Mouse (Mus musculus): Measurements from ENCODE around the gene 9330161L09Rik. TPM values are rescaled to one million over a fixed set of nuclear protein-coding genes. Genes with fewer than 3 reads are reported as not detected.

9330161L09Rik gene
- total and polyA plus RNA-seq, 3 experiments, result 0.05 to 8.1 (median 2.1) TPM

- peaks cover 39% of the 10 kb centered on the region for H3K4me1 ChIP-seq (ENCODE audit: insufficient read depth, low read depth, low read length)
- peaks cover 2% of the 10 kb centered on the region for H3K9me3 ChIP-seq (replicated peaks)
- DNase-seq (ENCODE audit: low spot score) (peak; percentile 29), ATAC-seq (ENCODE audit: extremely low read depth, insufficient number of reproducible peaks, low FRiP score, poor library complexity, severe bottlenecking) (no peak)
- H3K36me3 ChIP-seq (replicated peaks), result peaks cover 30% of the 10 kb centered on the region
- TF ChIP-seq CTCF (IDR thresholded peaks at IDR 0.05; ENCODE audit: low read depth, low read length), result no peak
- no peak for TF ChIP-seq TAL1 (conservative IDR thresholded peaks at IDR 0.05; ENCODE audit: low read depth, low read length)
- TF ChIP-seq GATA2 (IDR thresholded peaks at IDR 0.05; ENCODE audit: borderline replicate concordance, low read depth, low read length), result no peak
- no peak for TF ChIP-seq POLR2AphosphoS5 (IDR thresholded peaks at IDR 0.05; ENCODE audit: insufficient replicate concordance, low read depth, low read length)
- TF ChIP-seq GATA1 (IDR thresholded peaks at IDR 0.05; ENCODE audit: borderline replicate concordance, low read length), result no peak
- H3K27me3 ChIP-seq (ENCODE audit: insufficient read depth, low read length), result no peaks in the 10 kb centered on the region
- peak overlapping the region; percentile 88 for H3K4me3 ChIP-seq (ENCODE audit: low read depth, low read length)
Measured at GRCm38 (mm10) chr12:103425016-103425728, 17.6 kb upstream of the 9330161L09Rik start.

- Histone ChIP-seq H3K4me3 (ENCODE audit: low read depth, low read length) (no peak overlapping the region), H3K36me3 (replicated peaks) (peaks cover 100% of the 10 kb centered on the region), H3K4me1 (ENCODE audit: insufficient read depth, low read depth, low read length) (peaks cover 53% of the 10 kb centered on the region), H3K27me3 (ENCODE audit: insufficient read depth, low read length) (no peaks in the 10 kb centered on the region), H3K9me3 (replicated peaks) (no peaks in the 10 kb centered on the region)
- TF ChIP-seq TAL1 (conservative IDR thresholded peaks at IDR 0.05; ENCODE audit: low read depth, low read length), result no peak
- TF ChIP-seq CTCF (IDR thresholded peaks at IDR 0.05; ENCODE audit: low read depth, low read length), result no peak
- DNase-seq (ENCODE audit: low spot score), result no peak
- ATAC-seq (ENCODE audit: extremely low read depth, insufficient number of reproducible peaks, low FRiP score, poor library complexity, severe bottlenecking), result no peak
Measured at GRCm38 (mm10) chr12:103408144-103408543, 524 bp upstream of the 9330161L09Rik start.

GRCm38 (mm10) chr12:103404131-103404530 lies 3.5 kb downstream of the 9330161L09Rik start:
- TF ChIP-seq POLR2AphosphoS5 (IDR thresholded peaks at IDR 0.05; ENCODE audit: insufficient replicate concordance, low read depth, low read length) (peak; percentile 85; the same call in 1 of the 2 replicates), TAL1 (conservative IDR thresholded peaks at IDR 0.05; ENCODE audit: low read depth, low read length) (no peak), CTCF (IDR thresholded peaks at IDR 0.05; ENCODE audit: low read depth, low read length) (no peak), GATA2 (IDR thresholded peaks at IDR 0.05; ENCODE audit: borderline replicate concordance, low read depth, low read length) (no peak)
- no peak for ATAC-seq (ENCODE audit: extremely low read depth, insufficient number of reproducible peaks, low FRiP score, poor library complexity, severe bottlenecking)
- peaks cover 34% of the 10 kb centered on the region for H3K4me1 ChIP-seq (ENCODE audit: insufficient read depth, low read depth, low read length)
- H3K9me3 ChIP-seq (replicated peaks), result no peaks in the 10 kb centered on the region
- DNase-seq (ENCODE audit: low spot score), result no peak
- peaks cover 100% of the 10 kb centered on the region for H3K36me3 ChIP-seq (replicated peaks)
- H3K4me3 ChIP-seq (ENCODE audit: low read depth, low read length), result no peak overlapping the region
- H3K27me3 ChIP-seq (ENCODE audit: insufficient read depth, low read length), result no peaks in the 10 kb centered on the region

GRCm38 (mm10) chr12:103396751-103397150 lies 10.9 kb downstream of the 9330161L09Rik start:
- ATAC-seq (ENCODE audit: extremely low read depth, insufficient number of reproducible peaks, low FRiP score, poor library complexity, severe bottlenecking) (no peak), DNase-seq (ENCODE audit: low spot score) (no peak)
- H3K36me3 ChIP-seq (replicated peaks), result peaks cover 82% of the 10 kb centered on the region
- no peak overlapping the region for H3K4me3 ChIP-seq (ENCODE audit: low read depth, low read length)
- H3K27me3 ChIP-seq (ENCODE audit: insufficient read depth, low read length), result no peaks in the 10 kb centered on the region
- H3K4me1 ChIP-seq (ENCODE audit: insufficient read depth, low read depth, low read length), result peaks cover 65% of the 10 kb centered on the region
- TF ChIP-seq TAL1 (conservative IDR thresholded peaks at IDR 0.05; ENCODE audit: low read depth, low read length) (no peak), POLR2AphosphoS5 (IDR thresholded peaks at IDR 0.05; ENCODE audit: insufficient replicate concordance, low read depth, low read length) (no peak), GATA1 (IDR thresholded peaks at IDR 0.05; ENCODE audit: borderline replicate concordance, low read length) (no peak), CTCF (IDR thresholded peaks at IDR 0.05; ENCODE audit: low read depth, low read length) (no peak), GATA2 (IDR thresholded peaks at IDR 0.05; ENCODE audit: borderline replicate concordance, low read depth, low read length) (no peak)
- no peaks in the 10 kb centered on the region for H3K9me3 ChIP-seq (replicated peaks)

- no peak for ATAC-seq (ENCODE audit: extremely low read depth, insufficient number of reproducible peaks, low FRiP score, poor library complexity, severe bottlenecking)
- no peaks in the 10 kb centered on the region for H3K9me3 ChIP-seq (replicated peaks)
- H3K27me3 ChIP-seq (ENCODE audit: insufficient read depth, low read length), result no peaks in the 10 kb centered on the region
- peaks cover 76% of the 10 kb centered on the region for H3K4me1 ChIP-seq (ENCODE audit: insufficient read depth, low read depth, low read length)
- H3K36me3 ChIP-seq (replicated peaks), result peaks cover 82% of the 10 kb centered on the region
- no peak overlapping the region; the same call in 1 of the 2 replicates for H3K4me3 ChIP-seq (ENCODE audit: low read depth, low read length)
- no peak for TF ChIP-seq GATA1 (IDR thresholded peaks at IDR 0.05; ENCODE audit: borderline replicate concordance, low read length)
- no peak for TF ChIP-seq TAL1 (conservative IDR thresholded peaks at IDR 0.05; ENCODE audit: low read depth, low read length)
- TF ChIP-seq CTCF (IDR thresholded peaks at IDR 0.05; ENCODE audit: low read depth, low read length), result no peak
- TF ChIP-seq POLR2AphosphoS5 (IDR thresholded peaks at IDR 0.05; ENCODE audit: insufficient replicate concordance, low read depth, low read length), result no peak
- no peak for TF ChIP-seq GATA2 (IDR thresholded peaks at IDR 0.05; ENCODE audit: borderline replicate concordance, low read depth, low read length)
- no peak for DNase-seq (ENCODE audit: low spot score)
Measured at GRCm38 (mm10) chr12:103395486-103396275, 11.9 kb downstream of the 9330161L09Rik start.

- peak overlapping the region; percentile 61; the same call in 1 of the 2 replicates for H3K4me3 ChIP-seq (ENCODE audit: low read depth, low read length)
- ATAC-seq (ENCODE audit: extremely low read depth, insufficient number of reproducible peaks, low FRiP score, poor library complexity, severe bottlenecking) (peak; percentile 86), DNase-seq (ENCODE audit: low spot score) (peak; percentile 83)
- peak; percentile 99 for TF ChIP-seq TAL1 (conservative IDR thresholded peaks at IDR 0.05; ENCODE audit: low read depth, low read length)
- no peak for TF ChIP-seq CTCF (IDR thresholded peaks at IDR 0.05; ENCODE audit: low read depth, low read length)
- TF ChIP-seq POLR2AphosphoS5 (IDR thresholded peaks at IDR 0.05; ENCODE audit: insufficient replicate concordance, low read depth, low read length), result no peak
- TF ChIP-seq GATA2 (IDR thresholded peaks at IDR 0.05; ENCODE audit: borderline replicate concordance, low read depth, low read length), result peak; percentile 46; the same call in 1 of the 2 replicates
- no peak for TF ChIP-seq GATA1 (IDR thresholded peaks at IDR 0.05; ENCODE audit: borderline replicate concordance, low read length)
- peaks cover 64% of the 10 kb centered on the region for H3K36me3 ChIP-seq (replicated peaks)
- H3K4me1 ChIP-seq (ENCODE audit: insufficient read depth, low read depth, low read length), result peaks cover 92% of the 10 kb centered on the region
- H3K9me3 ChIP-seq (replicated peaks), result no peaks in the 10 kb centered on the region
- no peaks in the 10 kb centered on the region for H3K27me3 ChIP-seq (ENCODE audit: insufficient read depth, low read length)
Measured at GRCm38 (mm10) chr12:103393528-103393927, 14.1 kb downstream of the 9330161L09Rik start.
